Mouse (Mus musculus): ENCODE measurements at regions not wholly inside any gene's neighbourhood (a gene's known extent, or its start where the extent isn't known, plus 50 kb on each side); places are given as distances from the start of the nearest gene placed in this dataset.

GRCm38 (mm10) chr1:50831663-50832062 is 68.8 kb upstream of the Tmeff2 start:
- Histone ChIP-seq H3K9me3 (ENCODE audit: control insufficient read depth, low read length) (no peaks in the 10 kb centered on the region), H3K27me3 (ENCODE audit: control insufficient read depth, insufficient read depth, low read length) (no peaks in the 10 kb centered on the region), H3K4me3 (ENCODE audit: low read depth, low read length) (no peak overlapping the region), H3K4me2 (no peak overlapping the region), H3K27ac (ENCODE audit: low read depth, low read length) (no peak overlapping the region), H3K9ac (ENCODE audit: low read length) (no peak overlapping the region), H3K36me3 (ENCODE audit: control insufficient read depth, insufficient read depth, low read length) (no peaks in the 10 kb centered on the region), H3K4me1 (ENCODE audit: control insufficient read depth, insufficient read depth, low read length) (no peaks in the 10 kb centered on the region)
- DNase-seq (ENCODE audit: low spot score, missing footprints) = no peak
- 54% methylated on average over 1 of the region's 1 CpGs for WGBS
- no peak for ATAC-seq (ENCODE audit: low FRiP score)

- ATAC-seq (ENCODE audit: low FRiP score) (no peak), DNase-seq (ENCODE audit: low spot score, missing footprints) (no peak)
- no peaks in the 10 kb centered on the region for H3K27me3 ChIP-seq (ENCODE audit: control insufficient read depth, insufficient read depth, low read length)
- H3K27ac ChIP-seq (ENCODE audit: low read depth, low read length) = no peak overlapping the region
- H3K9me3 ChIP-seq (ENCODE audit: control insufficient read depth, low read length) = no peaks in the 10 kb centered on the region
- H3K9ac ChIP-seq (ENCODE audit: low read length) = no peak overlapping the region
- H3K36me3 ChIP-seq (ENCODE audit: control insufficient read depth, insufficient read depth, low read length) = no peaks in the 10 kb centered on the region
- H3K4me2 ChIP-seq = no peak overlapping the region
- no peaks in the 10 kb centered on the region for H3K4me1 ChIP-seq (ENCODE audit: control insufficient read depth, insufficient read depth, low read length)
- H3K4me3 ChIP-seq (ENCODE audit: low read depth, low read length) = no peak overlapping the region
- 88% methylated on average over 6 of the region's 6 CpGs for WGBS
Observed at GRCm38 (mm10) chr1:50836123-50836522, 64.3 kb upstream of the Tmeff2 start.

GRCm38 (mm10) chr1:50847156-50847555 is 53.3 kb upstream of the Tmeff2 start:
- no peak overlapping the region for H3K9ac ChIP-seq (ENCODE audit: low read length)
- no peak overlapping the region for H3K4me3 ChIP-seq (ENCODE audit: low read depth, low read length)
- DNase-seq (ENCODE audit: low spot score, missing footprints) (no peak), ATAC-seq (ENCODE audit: low FRiP score) (no peak)
- no peaks in the 10 kb centered on the region for H3K9me3 ChIP-seq (ENCODE audit: control insufficient read depth, low read length)
- no peaks in the 10 kb centered on the region for H3K27me3 ChIP-seq (ENCODE audit: control insufficient read depth, insufficient read depth, low read length)
- H3K27ac ChIP-seq (ENCODE audit: low read depth, low read length) = no peak overlapping the region
- no peak overlapping the region for H3K4me2 ChIP-seq
- WGBS = 83% methylated on average over 1 of the region's 1 CpGs
- no peaks in the 10 kb centered on the region for H3K36me3 ChIP-seq (ENCODE audit: control insufficient read depth, insufficient read depth, low read length)
- H3K4me1 ChIP-seq (ENCODE audit: control insufficient read depth, insufficient read depth, low read length) = no peaks in the 10 kb centered on the region

Measured in midbrain, embryonic 11.5 days (tissue).